Mouse (Mus musculus) MEL (cell line): ENCODE results near the gene Ofcc1.

Source experiments
- CHD2 ChIP-seq: IDR thresholded peaks from 2 replicates; pipeline ENCODE4 v1.6.1; 2011; ENCODE audit warnings: low read length, improper control_type of control experiment
- CTCF ChIP-seq, 3 experiments: IDR thresholded peaks in 2 of 3; conservative IDR thresholded peaks in 1 of 3; 2 replicates each; pipeline ENCODE4 v1.5.1; 2011 to 2012; ENCODE audit warnings: low read length in 3 of 3, low read depth in 2 of 3, mild to moderate bottlenecking in 2 of 3, improper control_type of control experiment in 1 of 3, inconsistent platforms in 1 of 3, mixed read lengths in 1 of 3, moderate library complexity in 1 of 3; ENCODE audit not compliant: control insufficient read depth in 1 of 3, insufficient read depth in 1 of 3, poor library complexity in 1 of 3, severe bottlenecking in 1 of 3
- EP300 ChIP-seq, 2 experiments: IDR thresholded peaks; 2 replicates each; pipeline ENCODE4 v1.6.1; 2011; ENCODE audit warnings: improper control_type of control experiment in 2 of 2, low read length in 2 of 2, low read depth in 1 of 2, mild to moderate bottlenecking in 1 of 2
- MXI1 ChIP-seq: IDR thresholded peaks from 2 replicates; pipeline ENCODE4 v1.6.1; 2011; ENCODE audit warnings: mild to moderate bottlenecking, low read depth, low read length, improper control_type of control experiment
- POLR2A ChIP-seq, 2 experiments: IDR thresholded peaks; 2 replicates each; pipeline ENCODE4 v1.6.1; 2011 to 2012; ENCODE audit warnings: low read length in 2 of 2, mild to moderate bottlenecking in 2 of 2, control low read depth in 1 of 2, improper control_type of control experiment in 1 of 2, low read depth in 1 of 2, moderate library complexity in 1 of 2; ENCODE audit not compliant: control insufficient read depth in 1 of 2, insufficient read depth in 1 of 2, poor library complexity in 1 of 2
- POLR2AphosphoS2 ChIP-seq: IDR thresholded peaks from 2 replicates; pipeline ENCODE4 v1.6.1; 2011; ENCODE audit warnings: low read length, improper control_type of control experiment
- RCOR1 ChIP-seq: IDR thresholded peaks from 2 replicates; pipeline ENCODE4 v1.6.1; 2012; ENCODE audit warnings: low read depth, mild to moderate bottlenecking, inconsistent platforms, low read length, improper control_type of control experiment

- TF ChIP-seq CTCF (IDR thresholded peaks at IDR 0.05 in 2 of 3, conservative IDR thresholded peaks at IDR 0.05 in 1 of 3; ENCODE audit: control insufficient read depth in 1 of 3, insufficient read depth in 1 of 3, low read depth in 2 of 3, low read length in 3 of 3, poor library complexity in 1 of 3, severe bottlenecking in 1 of 3): no peak
- TF ChIP-seq POLR2A (IDR thresholded peaks at IDR 0.05; ENCODE audit: control insufficient read depth in 1 of 2, insufficient read depth in 1 of 2, low read depth in 1 of 2, low read length in 2 of 2, poor library complexity in 1 of 2): no peak
- no peak for TF ChIP-seq POLR2AphosphoS2
- TF ChIP-seq RCOR1: no peak
- TF ChIP-seq MXI1: no peak
- TF ChIP-seq EP300 (IDR thresholded peaks at IDR 0.05; ENCODE audit: low read depth in 1 of 2, low read length in 2 of 2): no peak
- no peak for TF ChIP-seq CHD2
These were observed 331.8 kb downstream of the Ofcc1 start for GRCm38 (mm10) chr13:40029426-40029825.
